Mouse (Mus musculus) A20 (cell line): Measurements from ENCODE around the gene Mllt3.
A peak's percentile ranks its signal among the peaks of the same experiment; 100 is the strongest.

ENCODE experiments used
- DNase-seq: peaks from one replicate; pipeline ENCODE4 v3.0.0-alpha.2; 2011; ENCODE audit warnings: low read depth, low spot score

Gene Mllt3

GRCm38 (mm10) chr4:87775721-87776120 is 257.4 kb downstream of the Mllt3 start:
- DNase-seq = no peak

GRCm38 (mm10) chr4:87774515-87774914 is 258.6 kb downstream of the Mllt3 start:
- DNase-seq = peak; percentile 14

- DNase-seq = no peak
These were observed 265.2 kb downstream of the Mllt3 start for GRCm38 (mm10) chr4:87767711-87768561.

- DNase-seq = no peak
These were observed 267.4 kb downstream of the Mllt3 start for GRCm38 (mm10) chr4:87765729-87766128.

GRCm38 (mm10) chr4:87761075-87761474 is 272.1 kb downstream of the Mllt3 start:
- DNase-seq = no peak

- no peak for DNase-seq
These were observed 272.9 kb downstream of the Mllt3 start for GRCm38 (mm10) chr4:87760297-87760696.

GRCm38 (mm10) chr4:87759625-87760024 is 273.5 kb downstream of the Mllt3 start:
- DNase-seq = no peak

- DNase-seq = peak; percentile 72
These were observed 274.1 kb downstream of the Mllt3 start for GRCm38 (mm10) chr4:87759110-87759509.

GRCm38 (mm10) chr4:87751515-87751864 is 281.7 kb downstream of the Mllt3 start:
- no peak for DNase-seq

GRCm38 (mm10) chr4:87750856-87751514 is 282.2 kb downstream of the Mllt3 start:
- DNase-seq = no peak

- DNase-seq = no peak
These were observed 283.5 kb downstream of the Mllt3 start for GRCm38 (mm10) chr4:87749532-87750234.

- DNase-seq = no peak
These were observed 288.0 kb downstream of the Mllt3 start for GRCm38 (mm10) chr4:87745016-87745645.

GRCm38 (mm10) chr4:87739524-87740128 is 293.5 kb downstream of the Mllt3 start:
- DNase-seq = no peak

- no peak for DNase-seq
These were observed 294.1 kb downstream of the Mllt3 start for GRCm38 (mm10) chr4:87739104-87739503.

GRCm38 (mm10) chr4:87737201-87737806 is 295.9 kb downstream of the Mllt3 start:
- no peak for DNase-seq

GRCm38 (mm10) chr4:87736779-87737178 is 296.4 kb downstream of the Mllt3 start:
- no peak for DNase-seq

- DNase-seq = no peak
These were observed 302.0 kb downstream of the Mllt3 start for GRCm38 (mm10) chr4:87731118-87731672.

- no peak for DNase-seq
These were observed 304.6 kb downstream of the Mllt3 start for GRCm38 (mm10) chr4:87728581-87728980.

- DNase-seq = no peak
These were observed 309.7 kb downstream of the Mllt3 start for GRCm38 (mm10) chr4:87723448-87723847.
